ENCODE assay signal across 21 mouse cellular contexts in the genomic region with DNA sequence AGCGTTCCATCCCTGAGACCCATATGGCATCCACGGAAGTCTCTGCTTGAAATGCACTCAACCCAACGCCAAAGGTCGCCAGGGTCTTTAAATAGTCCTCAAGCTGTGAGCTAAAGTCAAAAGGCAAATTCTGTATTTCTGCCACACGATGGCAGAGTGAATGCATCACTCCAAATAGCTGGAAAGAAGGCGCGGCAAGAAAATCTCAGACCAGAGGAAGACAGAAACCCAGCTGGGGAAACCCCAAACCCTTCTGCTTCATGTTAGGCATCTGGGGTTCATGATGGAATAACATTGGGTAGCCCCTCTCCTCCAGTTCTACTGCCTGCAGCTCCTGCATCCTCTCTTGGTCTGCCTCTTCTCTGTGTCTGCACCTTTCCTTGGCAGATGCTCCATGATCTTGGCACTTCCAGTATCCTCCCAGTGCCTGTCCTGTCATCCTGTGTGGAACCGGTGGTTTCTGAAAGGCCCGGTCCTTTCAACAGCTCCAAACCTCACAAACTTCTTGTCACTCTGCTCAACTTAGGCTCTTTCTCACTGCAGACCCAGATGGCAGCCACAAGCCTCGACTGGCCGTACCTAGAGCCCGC. TPM values are rescaled to one million over a fixed set of nuclear protein-coding genes. Genes with fewer than 3 reads are reported as not detected.
DNase-seq lines count a peak whose midpoint lies in the region; ATAC-seq and TF ChIP-seq lines count a peak whose summit lies in the region.
"Had no signal": no experiment of that assay in that cellular context is flagged by ENCODE, and none has a peak within 500 bp of the region (broad histone marks: within the 10 kb centered on the region; RNA-seq: fewer than 3 reads in every experiment).

No protein-coding gene starts in this region.

- 0 out of 2 replicates have a peak, but pooled peaks have one; percentile 35 for ATAC-seq in hindbrain, postnatal 0 days
- ATAC-seq in hindbrain, embryonic 11.5 days (ENCODE audit: low FRiP score): no peak
- no peak for ATAC-seq in midbrain, postnatal 0 days (ENCODE audit: low FRiP score)
- ATAC-seq in midbrain, embryonic 15.5 days (replicated peaks): no peak
- ATAC-seq in stomach, postnatal 0 days (ENCODE audit: low FRiP score, low TSS enrichment): no peak
- ATAC-seq: midbrain, embryonic 16.5 days had no signal

- no peaks in the 10 kb centered on the region for H3K9me3 ChIP-seq in hindbrain, postnatal 0 days (ENCODE audit: low read length)
- no peaks in the 10 kb centered on the region for H3K9me3 ChIP-seq in hindbrain, embryonic 11.5 days (ENCODE audit: control insufficient read depth, low read length)
- no peaks in the 10 kb centered on the region for H3K9me3 ChIP-seq in midbrain, postnatal 0 days (ENCODE audit: low read length)
- H3K9me3 ChIP-seq in midbrain, embryonic 15.5 days: no peaks in the 10 kb centered on the region
- no peaks in the 10 kb centered on the region for H3K9me3 ChIP-seq in stomach, postnatal 0 days (ENCODE audit: control insufficient read depth, low read length)
- H3K9me3 ChIP-seq: embryonic facial prominence, embryonic 13.5 days; forebrain, embryonic 12.5 days; neural tube, embryonic 13.5 days had no signal

- WGBS in hindbrain, postnatal 0 days: 64% methylated on average over 12 of the region's 12 CpGs
- 67% methylated on average over 12 of the region's 12 CpGs for WGBS in hindbrain, embryonic 11.5 days
- 63% methylated on average over 12 of the region's 12 CpGs for WGBS in midbrain, postnatal 0 days
- 63% methylated on average over 12 of the region's 12 CpGs for WGBS in midbrain, embryonic 15.5 days
- WGBS in stomach, postnatal 0 days: 57% methylated on average over 12 of the region's 12 CpGs

- H3K27ac ChIP-seq in hindbrain, postnatal 0 days: no peak overlapping the region
- H3K27ac ChIP-seq in hindbrain, embryonic 11.5 days (ENCODE audit: low read depth, low read length): no peak overlapping the region
- H3K27ac ChIP-seq in midbrain, postnatal 0 days (ENCODE audit: low read depth, low read length): no peak overlapping the region
- H3K27ac ChIP-seq in midbrain, embryonic 15.5 days: no peak overlapping the region
- no peak overlapping the region for H3K27ac ChIP-seq in stomach, postnatal 0 days (replicated peaks)
- H3K27ac ChIP-seq: embryonic facial prominence, embryonic 13.5 days; forebrain, embryonic 12.5 days; neural tube, embryonic 13.5 days had no signal

- H3K4me3 ChIP-seq in hindbrain, postnatal 0 days (ENCODE audit: low read length): no peak overlapping the region
- H3K4me3 ChIP-seq in hindbrain, embryonic 11.5 days (ENCODE audit: low read depth, low read length): no peak overlapping the region
- H3K4me3 ChIP-seq in midbrain, postnatal 0 days (ENCODE audit: low read depth, low read length): no peak overlapping the region
- no peak overlapping the region for H3K4me3 ChIP-seq in midbrain, embryonic 15.5 days
- no peak overlapping the region for H3K4me3 ChIP-seq in stomach, postnatal 0 days (ENCODE audit: low read depth, low read length)
- H3K4me3 ChIP-seq: embryonic facial prominence, embryonic 13.5 days; forebrain, embryonic 12.5 days; neural tube, embryonic 13.5 days had no signal

- DNase-seq in embryo, embryonic 10 days (ENCODE audit: low spot score): peak; percentile 60
- DNase-seq in embryo, embryonic 9.5 days (ENCODE audit: extremely low spot score): no peak
- DNase-seq in hindbrain, postnatal 0 days (ENCODE audit: low spot score): peak; percentile 77
- no peak for DNase-seq in hindbrain, embryonic 11.5 days (ENCODE audit: low spot score)
- peak; percentile 57 for DNase-seq in midbrain, postnatal 0 days (ENCODE audit: low spot score)
- DNase-seq in stomach, postnatal 0 days (ENCODE audit: low spot score): no peak
- no peak for DNase-seq in kidney, adult 8-10 months
- DNase-seq: heart, postnatal 10 days; kidney, postnatal 36 days; lung, postnatal 36 days; thymus, postnatal 25 days had no signal

- H3K36me3 ChIP-seq in hindbrain, postnatal 0 days (ENCODE audit: insufficient read depth, low read length): peaks cover 9% of the 10 kb centered on the region; the same call in 1 of the 2 replicates
- H3K36me3 ChIP-seq in hindbrain, embryonic 11.5 days (ENCODE audit: control insufficient read depth, insufficient read depth, low read length): no peaks in the 10 kb centered on the region
- H3K36me3 ChIP-seq in midbrain, postnatal 0 days (ENCODE audit: insufficient read depth, low read length): peaks cover 29% of the 10 kb centered on the region
- H3K36me3 ChIP-seq in midbrain, embryonic 15.5 days (replicated peaks): 0 out of 2 replicates have a peak, but pooled peaks cover 8% of the 10 kb centered on the region
- H3K36me3 ChIP-seq in stomach, postnatal 0 days (ENCODE audit: control insufficient read depth, insufficient read depth, low read length): no peaks in the 10 kb centered on the region
- H3K36me3 ChIP-seq: embryonic facial prominence, embryonic 13.5 days had no signal

- H3K4me1 ChIP-seq in hindbrain, postnatal 0 days (ENCODE audit: insufficient read depth, low read length): no peaks in the 10 kb centered on the region
- H3K4me1 ChIP-seq in hindbrain, embryonic 11.5 days (replicated peaks; ENCODE audit: control insufficient read depth, insufficient read depth, low read length): no peaks in the 10 kb centered on the region
- no peaks in the 10 kb centered on the region for H3K4me1 ChIP-seq in midbrain, postnatal 0 days (ENCODE audit: insufficient read depth, low read length)
- no peaks in the 10 kb centered on the region for H3K4me1 ChIP-seq in midbrain, embryonic 15.5 days
- H3K4me1 ChIP-seq in stomach, postnatal 0 days (replicated peaks; ENCODE audit: control insufficient read depth, insufficient read depth): no peaks in the 10 kb centered on the region
- H3K4me1 ChIP-seq: embryonic facial prominence, embryonic 13.5 days had no signal

- TF ChIP-seq EP300 in stomach, postnatal 0 days (optimal IDR thresholded peaks at IDR 0.05): no peak

- no peak overlapping the region for H3K4me2 ChIP-seq in hindbrain, postnatal 0 days (ENCODE audit: low read depth, low read length)
- no peak overlapping the region for H3K4me2 ChIP-seq in hindbrain, embryonic 11.5 days (replicated peaks; ENCODE audit: low read depth, low read length)
- H3K4me2 ChIP-seq in midbrain, postnatal 0 days (ENCODE audit: low read depth, low read length, poor library complexity, severe bottlenecking): no peak overlapping the region
- no peak overlapping the region for H3K4me2 ChIP-seq in midbrain, embryonic 15.5 days
- H3K4me2 ChIP-seq in stomach, postnatal 0 days (replicated peaks; ENCODE audit: low read depth): no peak overlapping the region
- H3K4me2 ChIP-seq: embryonic facial prominence, embryonic 13.5 days; forebrain, embryonic 12.5 days; neural tube, embryonic 13.5 days had no signal

- H3K27me3 ChIP-seq in hindbrain, postnatal 0 days (ENCODE audit: insufficient read depth, low read length): no peaks in the 10 kb centered on the region
- H3K27me3 ChIP-seq in hindbrain, embryonic 11.5 days (ENCODE audit: control insufficient read depth, insufficient read depth, low read length): no peaks in the 10 kb centered on the region
- H3K27me3 ChIP-seq in midbrain, postnatal 0 days (ENCODE audit: insufficient read depth, low read length): no peaks in the 10 kb centered on the region
- H3K27me3 ChIP-seq in midbrain, embryonic 15.5 days (replicated peaks): no peaks in the 10 kb centered on the region
- no peaks in the 10 kb centered on the region for H3K27me3 ChIP-seq in stomach, postnatal 0 days (ENCODE audit: control insufficient read depth, insufficient read depth, low read length)

- H3K9ac ChIP-seq in hindbrain, postnatal 0 days (replicated peaks; ENCODE audit: low read length): no peak overlapping the region
- H3K9ac ChIP-seq in hindbrain, embryonic 11.5 days (ENCODE audit: low read depth, low read length): no peak overlapping the region
- no peak overlapping the region for H3K9ac ChIP-seq in midbrain, postnatal 0 days (replicated peaks; ENCODE audit: low read length, poor library complexity, severe bottlenecking)
- no peak overlapping the region for H3K9ac ChIP-seq in midbrain, embryonic 15.5 days
- no peak overlapping the region for H3K9ac ChIP-seq in stomach, postnatal 0 days (ENCODE audit: low read length)
- H3K9ac ChIP-seq: embryonic facial prominence, embryonic 13.5 days; forebrain, embryonic 12.5 days; neural tube, embryonic 13.5 days had no signal

- peak; percentile 65 for TF ChIP-seq CTCF in hindbrain, postnatal 0 days (IDR thresholded peaks at IDR 0.05; ENCODE audit: low read depth)
- peak; percentile 78 for TF ChIP-seq CTCF in midbrain, postnatal 0 days (IDR thresholded peaks at IDR 0.05)
- peak; percentile 61 for TF ChIP-seq CTCF in stomach, postnatal 0 days (IDR thresholded peaks at IDR 0.05; ENCODE audit: low read depth)

RNA-seq across cellular contexts. Expression of a gene that starts 5.8 kb away (rescaled TPM):
- total RNA-seq in hindbrain, postnatal 0 days (2014; rRNA removed): not detected in 2 replicates
- 0.25 and 0.58 TPM in 2 replicates for polyA plus RNA-seq in hindbrain, postnatal 0 days (2015; fragmentation: Nextera tagmentation; extraction: Ambion mirVana)
- polyA plus RNA-seq in hindbrain, embryonic 11.5 days (2014; fragmentation: Nextera tagmentation; extraction: Ambion mirVana): 0.14 and 0.28 TPM in 2 replicates
- total RNA-seq in midbrain, postnatal 0 days (2014; rRNA removed): not detected in 2 replicates
- polyA plus RNA-seq in midbrain, postnatal 0 days (2015; fragmentation: Nextera tagmentation; extraction: Ambion mirVana): 0.29 and 0.39 TPM in 2 replicates
- 1.3 and 1.5 TPM in 2 replicates for polyA plus RNA-seq in midbrain, embryonic 15.5 days (2015; fragmentation: Nextera tagmentation; extraction: Ambion mirVana)
- polyA plus RNA-seq in stomach, postnatal 0 days (2015; fragmentation: Nextera tagmentation; extraction: Ambion mirVana): 0.05 TPM in 1 of 2 replicates, not detected in the other
- total RNA-seq: granulocyte monocyte progenitor cell, adult 5-6 weeks; heart, postnatal 10 days; left cerebral cortex, postnatal 14 days; liver, adult 2 months had no signal
- polyA plus RNA-seq: C2C12; intestine, embryonic 14.5 days; liver, adult 2 months had no signal

Comparison
In these comparisons a context has a peak if more than half of its experiments do, and no peak if none do; other contexts are left out.
1. DNase-seq: peak in embryo, embryonic 10 days (single experiment), hindbrain, postnatal 0 days (single experiment) and midbrain, postnatal 0 days (single experiment); none in embryo, embryonic 9.5 days (single experiment), hindbrain, embryonic 11.5 days (single experiment), stomach, postnatal 0 days (single experiment) and kidney, adult 8-10 months (0 of 2).
2. Peak in every context shown above with its lines, with median percentiles within 50 percentile points of each other: CTCF ChIP-seq.